Mouse (Mus musculus): ENCODE measurements around the gene Ercc6. TPM values are rescaled to one million over a fixed set of nuclear protein-coding genes. Genes with fewer than 3 reads are reported as not detected.

Ercc6 gene
- total and polyA plus RNA-seq, 2 experiments from 2014 or later, result 9.9 to 16.8 TPM

DNA sequence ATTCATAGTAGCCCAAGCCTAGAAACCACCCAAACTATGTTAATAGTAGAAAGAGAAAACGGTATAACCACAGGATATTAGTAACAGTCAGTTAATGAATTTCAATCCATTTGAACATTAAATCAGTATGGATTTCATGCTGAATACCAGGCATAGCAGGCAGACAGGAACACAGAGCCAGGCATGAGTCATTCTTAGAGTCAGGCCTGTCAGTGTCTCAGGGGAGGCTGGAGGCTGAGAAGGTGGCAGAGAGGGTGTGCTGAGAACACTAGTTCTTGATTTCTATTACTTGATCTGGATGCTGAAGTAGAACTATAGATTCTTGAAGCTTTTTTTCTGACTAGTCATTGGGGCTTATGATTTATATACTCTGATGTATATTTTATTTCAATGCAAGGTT, 10.8 kb downstream of the Ercc6 start:
- no peak for DNase-seq (ENCODE audit: low spot score)
- Histone ChIP-seq H3K36me3 (ENCODE audit: insufficient read depth, low read length) (peaks cover 45% of the 10 kb centered on the region), H3K4me1 (ENCODE audit: insufficient read depth, low read length) (no peaks in the 10 kb centered on the region), H3K9me3 (ENCODE audit: low read length) (no peaks in the 10 kb centered on the region), H3K9ac (replicated peaks; ENCODE audit: low read length, poor library complexity, severe bottlenecking) (no peak overlapping the region), H3K27ac (ENCODE audit: low read depth, low read length) (no peak overlapping the region), H3K4me3 (ENCODE audit: low read depth, low read length) (no peak overlapping the region), H3K27me3 (ENCODE audit: insufficient read depth, low read length) (no peaks in the 10 kb centered on the region), H3K4me2 (ENCODE audit: low read depth, low read length, poor library complexity, severe bottlenecking) (no peak overlapping the region)
- TF ChIP-seq CTCF (IDR thresholded peaks at IDR 0.05), result no peak
- no peak for ATAC-seq (ENCODE audit: low FRiP score)
- 98% methylated on average over 1 of the region's 1 CpGs for WGBS

GRCm38 (mm10) chr14:32525996-32526705, 12.8 kb downstream of the Ercc6 start:
- ATAC-seq (ENCODE audit: low FRiP score) (no peak), DNase-seq (ENCODE audit: low spot score) (peak; percentile 14)
- Histone ChIP-seq H3K27ac (ENCODE audit: low read depth, low read length) (no peak overlapping the region), H3K4me3 (ENCODE audit: low read depth, low read length) (no peak overlapping the region), H3K36me3 (ENCODE audit: insufficient read depth, low read length) (peaks cover 30% of the 10 kb centered on the region), H3K4me2 (ENCODE audit: low read depth, low read length, poor library complexity, severe bottlenecking) (no peak overlapping the region), H3K9ac (replicated peaks; ENCODE audit: low read length, poor library complexity, severe bottlenecking) (no peak overlapping the region), H3K4me1 (ENCODE audit: insufficient read depth, low read length) (no peaks in the 10 kb centered on the region), H3K27me3 (ENCODE audit: insufficient read depth, low read length) (no peaks in the 10 kb centered on the region), H3K9me3 (ENCODE audit: low read length) (no peaks in the 10 kb centered on the region)
- TF ChIP-seq CTCF (IDR thresholded peaks at IDR 0.05), result no peak
- 75% methylated on average over 14 of the region's 14 CpGs for WGBS

DNA sequence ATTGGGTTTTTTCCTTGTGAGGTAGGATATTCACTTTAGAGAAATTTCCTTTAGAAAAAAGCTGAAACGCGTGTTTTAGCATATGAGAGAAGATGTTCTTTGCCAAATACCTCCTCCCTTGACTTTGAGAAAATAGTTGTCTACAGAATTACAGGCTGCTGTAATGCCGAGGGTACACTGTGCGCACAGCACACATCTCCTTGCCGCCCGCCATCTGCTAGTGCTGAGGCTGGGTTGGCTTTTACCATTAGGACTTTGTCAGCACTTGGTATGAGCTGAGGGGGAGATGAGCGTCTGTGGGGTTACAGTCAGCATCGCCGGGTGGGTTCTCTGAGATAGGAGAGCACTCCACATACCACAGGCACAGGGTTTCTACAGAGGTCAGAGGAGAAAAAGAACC, 13.9 kb downstream of the Ercc6 start:
- H3K9me3 ChIP-seq (ENCODE audit: low read length), result no peaks in the 10 kb centered on the region

GRCm38 (mm10) chr14:32529036-32529435, 15.7 kb downstream of the Ercc6 start:
- no peaks in the 10 kb centered on the region; the same call in 1 of the 2 replicates for H3K4me1 ChIP-seq (ENCODE audit: insufficient read depth, low read length)
- no peak overlapping the region for H3K4me2 ChIP-seq (ENCODE audit: low read depth, low read length, poor library complexity, severe bottlenecking)
- no peak overlapping the region for H3K27ac ChIP-seq (ENCODE audit: low read depth, low read length)
- ATAC-seq (ENCODE audit: low FRiP score), result no peak
- no peaks in the 10 kb centered on the region for H3K9me3 ChIP-seq (ENCODE audit: low read length)
- DNase-seq (ENCODE audit: low spot score), result no peak
- no peak for TF ChIP-seq CTCF (IDR thresholded peaks at IDR 0.05)
- 88% methylated on average over 7 of the region's 7 CpGs for WGBS
- H3K9ac ChIP-seq (replicated peaks; ENCODE audit: low read length, poor library complexity, severe bottlenecking), result no peak overlapping the region
- no peaks in the 10 kb centered on the region for H3K27me3 ChIP-seq (ENCODE audit: insufficient read depth, low read length)
- H3K36me3 ChIP-seq (ENCODE audit: insufficient read depth, low read length), result peaks cover 23% of the 10 kb centered on the region
- no peak overlapping the region for H3K4me3 ChIP-seq (ENCODE audit: low read depth, low read length)

More for the DNA sequence above, 13.9 kb downstream of the Ercc6 start:
- 96% methylated on average over 9 of the region's 9 CpGs for WGBS
- Histone ChIP-seq H3K4me3 (ENCODE audit: low read depth, low read length) (no peak overlapping the region), H3K27me3 (ENCODE audit: insufficient read depth, low read length) (no peaks in the 10 kb centered on the region), H3K27ac (ENCODE audit: low read depth, low read length) (no peak overlapping the region), H3K36me3 (ENCODE audit: insufficient read depth, low read length) (peaks cover 26% of the 10 kb centered on the region), H3K4me2 (ENCODE audit: low read depth, low read length, poor library complexity, severe bottlenecking) (no peak overlapping the region), H3K9ac (replicated peaks; ENCODE audit: low read length, poor library complexity, severe bottlenecking) (no peak overlapping the region), H3K4me1 (ENCODE audit: insufficient read depth, low read length) (no peaks in the 10 kb centered on the region; the same call in 1 of the 2 replicates)
- ATAC-seq (ENCODE audit: low FRiP score), result no peak
- DNase-seq (ENCODE audit: low spot score), result no peak
- TF ChIP-seq CTCF (IDR thresholded peaks at IDR 0.05), result no peak

- 4% methylated on average over 2 of the region's 2 CpGs for WGBS
- 0 out of 2 replicates have a peak, but pooled peaks have one; percentile 44 for ATAC-seq (ENCODE audit: low FRiP score)
Observed at GRCm38 (mm10) chr14:32530896-32531295, 17.6 kb downstream of the Ercc6 start.

DNA sequence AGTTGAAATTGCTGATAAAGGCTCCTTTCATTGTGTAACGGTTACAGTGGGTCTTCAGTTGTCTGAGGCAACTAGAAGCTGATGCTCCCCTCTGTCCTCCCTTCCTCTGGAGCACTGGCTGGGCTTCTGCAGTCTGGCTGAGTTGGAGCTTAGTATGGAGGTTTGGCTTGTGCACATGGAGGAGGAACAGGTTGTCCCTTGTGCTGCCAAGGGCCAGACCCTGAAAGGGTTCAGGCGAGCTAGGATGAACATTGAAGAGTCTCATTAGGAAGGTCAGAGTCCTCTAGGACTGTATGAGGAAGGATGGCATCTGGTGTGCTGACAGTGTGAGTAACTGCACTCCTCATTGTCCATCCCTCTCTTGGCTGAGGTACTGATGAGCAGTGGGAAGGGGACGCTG, 18.1 kb downstream of the Ercc6 start:
- Histone ChIP-seq H3K4me1 (ENCODE audit: insufficient read depth, low read length) (no peaks in the 10 kb centered on the region; the same call in 1 of the 2 replicates), H3K9me3 (ENCODE audit: low read length) (no peaks in the 10 kb centered on the region), H3K36me3 (ENCODE audit: insufficient read depth, low read length) (peaks cover 15% of the 10 kb centered on the region), H3K27ac (ENCODE audit: low read depth, low read length) (no peak overlapping the region), H3K4me2 (ENCODE audit: low read depth, low read length, poor library complexity, severe bottlenecking) (no peak overlapping the region), H3K9ac (replicated peaks; ENCODE audit: low read length, poor library complexity, severe bottlenecking) (no peak overlapping the region), H3K4me3 (ENCODE audit: low read depth, low read length) (no peak overlapping the region), H3K27me3 (ENCODE audit: insufficient read depth, low read length) (no peaks in the 10 kb centered on the region)
- 75% methylated on average over 3 of the region's 3 CpGs for WGBS
- DNase-seq (ENCODE audit: low spot score) (no peak), ATAC-seq (ENCODE audit: low FRiP score) (no peak)
- TF ChIP-seq CTCF (IDR thresholded peaks at IDR 0.05), result no peak

More at GRCm38 (mm10) chr14:32530896-32531295, 17.6 kb downstream of the Ercc6 start:
- Histone ChIP-seq H3K9me3 (ENCODE audit: low read length) (no peaks in the 10 kb centered on the region), H3K36me3 (ENCODE audit: insufficient read depth, low read length) (peaks cover 20% of the 10 kb centered on the region), H3K9ac (replicated peaks; ENCODE audit: low read length, poor library complexity, severe bottlenecking) (no peak overlapping the region), H3K27ac (ENCODE audit: low read depth, low read length) (no peak overlapping the region), H3K4me2 (ENCODE audit: low read depth, low read length, poor library complexity, severe bottlenecking) (no peak overlapping the region), H3K4me3 (ENCODE audit: low read depth, low read length) (no peak overlapping the region), H3K27me3 (ENCODE audit: insufficient read depth, low read length) (no peaks in the 10 kb centered on the region), H3K4me1 (ENCODE audit: insufficient read depth, low read length) (no peaks in the 10 kb centered on the region; the same call in 1 of the 2 replicates)
- DNase-seq (ENCODE audit: low spot score), result peak; percentile 78
- TF ChIP-seq CTCF (IDR thresholded peaks at IDR 0.05), result peak; percentile 92

Data from midbrain, postnatal 0 days (tissue).